Mouse (Mus musculus) hindbrain, embryonic 16.5 days (tissue): ENCODE measurements around the gene Atp2b2. TPM values are rescaled to one million over a fixed set of nuclear protein-coding genes. Genes with fewer than 3 reads are reported as not detected.

Source experiments
- ATAC-seq: fragments of 200-750 bp; cut with Nextera tagmentation; 2 replicates; pipeline ENCODE4 v1.8.0; 2017; ENCODE audit warnings: moderate TSS enrichment, moderate library complexity
- H3K27ac ChIP-seq: fragments of 300-500 bp; sonication (generic); 2 replicates; pipeline ENCODE4 v1.5.1; 2014; ENCODE audit warnings: low read depth, mild to moderate bottlenecking, control low read depth, low read length, moderate library complexity
- H3K27me3 ChIP-seq: fragments of 300-500 bp; sonication (generic); replicated peaks from 2 replicates; pipeline ENCODE4 v1.6.1; 2014; ENCODE audit warnings: low read length; ENCODE audit not compliant: control insufficient read depth, insufficient read depth
- H3K36me3 ChIP-seq: fragments of 300-500 bp; sonication (generic); 2 replicates; pipeline ENCODE4 v1.6.1; 2014; ENCODE audit warnings: mild to moderate bottlenecking, low read length, moderate library complexity, mixed read lengths; ENCODE audit not compliant: control insufficient read depth, insufficient read depth
- H3K4me1 ChIP-seq: fragments of 300-500 bp; sonication (generic); 2 replicates; pipeline ENCODE4 v1.6.1; 2014; ENCODE audit warnings: low read depth, low read length; ENCODE audit not compliant: control insufficient read depth, insufficient read depth
- H3K4me2 ChIP-seq: fragments of 300-500 bp; sonication (generic); 2 replicates; pipeline ENCODE4 v1.6.1; 2014; ENCODE audit warnings: mild to moderate bottlenecking, low read length, control low read depth, moderate library complexity
- H3K4me3 ChIP-seq: fragments of 300-500 bp; sonication (generic); 2 replicates; pipeline ENCODE4 v1.5.1; 2014; ENCODE audit warnings: mild to moderate bottlenecking, low read length, control low read depth, moderate library complexity
- H3K9ac ChIP-seq: fragments of 300-500 bp; sonication (generic); 2 replicates; pipeline ENCODE4 v1.6.1; 2014; ENCODE audit warnings: low read depth, mild to moderate bottlenecking, control low read depth, low read length, moderate library complexity
- H3K9me3 ChIP-seq: fragments of 300-500 bp; sonication (generic); 2 replicates; pipeline ENCODE4 v1.6.1; 2014; ENCODE audit warnings: mild to moderate bottlenecking, low read length, moderate library complexity; ENCODE audit not compliant: control insufficient read depth
- WGBS: fragments of 180-500 bp; shearing (Covaris S2); extraction: QIAGEN DNeasy Blood & Tissue Kit; methylation state at CpG from one replicate; pipeline ENCODE4 v1.1.7; 2014; 5-methylcytosine and 5-hydroxymethylcytosine counted together
- polyA plus RNA-seq: library from polyadenylated mRNA; unstranded; fragments of >200 nt; fragmentation: Nextera tagmentation; extraction: Ambion mirVana; gene quantifications from 2 replicates; pipeline ENCODE4 v1.2.1, GENCODE M21; 2015

The Atp2b2 gene
- polyA plus RNA-seq, 1 experiment from 2014 or later: 42.3 TPM

DNA sequence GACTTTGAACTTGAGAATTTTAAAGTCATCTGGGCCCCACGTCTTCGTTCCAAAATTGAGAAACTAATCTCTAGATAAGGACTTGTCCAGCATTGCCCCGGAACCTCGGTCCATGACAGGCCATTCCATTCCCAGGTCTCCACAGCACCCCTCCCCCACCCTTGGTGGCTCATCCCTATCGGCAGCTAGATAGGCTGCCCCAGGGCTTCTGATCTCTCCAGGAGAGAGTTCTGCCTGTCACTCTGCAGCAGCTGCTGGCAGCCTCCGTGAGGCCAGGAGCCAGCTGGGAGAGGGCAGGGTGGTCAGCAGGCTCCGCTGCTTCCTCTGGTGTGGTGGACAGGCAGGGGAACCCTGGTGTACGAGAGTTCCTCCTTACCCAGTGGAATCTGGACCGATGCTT is 159.2 kb downstream of the Atp2b2 start:
- no peaks in the 10 kb centered on the region for H3K27me3 ChIP-seq
- H3K9me3 ChIP-seq: no peaks in the 10 kb centered on the region
- no peak for ATAC-seq
- 45% methylated on average over 9 of the region's 9 CpGs for WGBS
- H3K27ac ChIP-seq: no peak overlapping the region
- no peaks in the 10 kb centered on the region for H3K36me3 ChIP-seq
- H3K4me2 ChIP-seq: no peak overlapping the region; the same call in 1 of the 2 replicates
- H3K4me1 ChIP-seq: peaks cover 3% of the 10 kb centered on the region
- no peak overlapping the region for H3K4me3 ChIP-seq
- no peak overlapping the region for H3K9ac ChIP-seq

- Histone ChIP-seq H3K36me3 (no peaks in the 10 kb centered on the region), H3K4me3 (no peak overlapping the region), H3K4me1 (no peaks in the 10 kb centered on the region; the same call in 1 of the 2 replicates), H3K27ac (no peak overlapping the region), H3K9ac (no peak overlapping the region), H3K27me3 (no peaks in the 10 kb centered on the region), H3K4me2 (no peak overlapping the region), H3K9me3 (no peaks in the 10 kb centered on the region)
- 59% methylated on average over 7 of the region's 7 CpGs for WGBS
- no peak for ATAC-seq
Measured at GRCm38 (mm10) chr6:113882396-113882795, 160.0 kb downstream of the Atp2b2 start.

- no peak overlapping the region for H3K27ac ChIP-seq
- no peaks in the 10 kb centered on the region for H3K27me3 ChIP-seq
- H3K9me3 ChIP-seq: no peaks in the 10 kb centered on the region
- no peak overlapping the region for H3K4me2 ChIP-seq
- no peak overlapping the region for H3K9ac ChIP-seq
- H3K4me1 ChIP-seq: no peaks in the 10 kb centered on the region; the same call in 1 of the 2 replicates
- H3K36me3 ChIP-seq: no peaks in the 10 kb centered on the region
- no peak for ATAC-seq
- 57% methylated on average over 10 of the region's 10 CpGs for WGBS
- no peak overlapping the region for H3K4me3 ChIP-seq
Measured at GRCm38 (mm10) chr6:113881561-113882243, 160.7 kb downstream of the Atp2b2 start.

- no peak overlapping the region for H3K4me2 ChIP-seq
- H3K4me1 ChIP-seq: no peaks in the 10 kb centered on the region; the same call in 1 of the 2 replicates
- no peaks in the 10 kb centered on the region for H3K36me3 ChIP-seq
- no peak for ATAC-seq
- no peak overlapping the region for H3K27ac ChIP-seq
- H3K9me3 ChIP-seq: no peaks in the 10 kb centered on the region
- H3K9ac ChIP-seq: no peak overlapping the region
- no peaks in the 10 kb centered on the region for H3K27me3 ChIP-seq
- H3K4me3 ChIP-seq: no peak overlapping the region
- WGBS: 63% methylated on average over 3 of the region's 3 CpGs
Measured at GRCm38 (mm10) chr6:113879366-113879765, 163.0 kb downstream of the Atp2b2 start.

DNA sequence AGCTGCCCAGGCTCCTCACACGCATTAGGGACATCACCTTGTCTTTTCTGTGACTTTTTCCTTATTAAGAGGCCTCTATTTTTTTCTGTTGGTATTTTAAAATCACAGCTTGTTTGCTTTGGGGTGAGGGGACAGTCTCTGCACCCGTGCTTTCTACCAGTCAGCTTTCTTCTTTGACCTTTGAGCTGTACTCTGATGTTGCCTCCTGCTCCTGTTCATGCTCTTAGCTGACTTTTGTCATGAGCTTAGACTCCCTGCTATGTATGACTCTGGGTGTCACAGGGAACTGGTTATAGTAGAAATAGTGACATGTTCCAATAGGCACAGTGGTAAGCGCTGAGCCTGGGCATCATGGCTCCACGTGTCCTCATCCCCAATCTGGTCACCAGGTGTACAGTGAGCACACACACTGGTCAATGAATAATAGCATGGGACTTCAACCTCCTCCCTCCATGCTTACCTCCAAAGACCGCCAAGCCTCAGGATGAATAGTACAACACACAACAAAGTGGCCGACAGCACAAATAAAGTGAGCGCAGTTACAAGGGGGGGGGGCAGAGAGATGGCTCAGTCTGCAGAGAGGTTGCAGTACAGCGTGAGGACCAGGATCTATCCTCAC is 163.8 kb downstream of the Atp2b2 start:
- 84% methylated on average over 8 of the region's 8 CpGs for WGBS
- no peak overlapping the region for H3K4me3 ChIP-seq
- H3K9me3 ChIP-seq: no peaks in the 10 kb centered on the region
- no peak overlapping the region for H3K4me2 ChIP-seq
- no peak overlapping the region for H3K27ac ChIP-seq
- H3K36me3 ChIP-seq: no peaks in the 10 kb centered on the region
- H3K9ac ChIP-seq: no peak overlapping the region
- no peak for ATAC-seq
- no peaks in the 10 kb centered on the region for H3K27me3 ChIP-seq
- no peaks in the 10 kb centered on the region; the same call in 1 of the 2 replicates for H3K4me1 ChIP-seq

GRCm38 (mm10) chr6:113876585-113876984 is 165.8 kb downstream of the Atp2b2 start:
- H3K4me2 ChIP-seq: no peak overlapping the region
- H3K4me3 ChIP-seq: no peak overlapping the region
- no peaks in the 10 kb centered on the region for H3K9me3 ChIP-seq
- H3K27me3 ChIP-seq: no peaks in the 10 kb centered on the region
- no peak for ATAC-seq
- 69% methylated on average over 3 of the region's 3 CpGs for WGBS
- no peak overlapping the region for H3K9ac ChIP-seq
- H3K27ac ChIP-seq: no peak overlapping the region
- no peaks in the 10 kb centered on the region for H3K36me3 ChIP-seq
- no peaks in the 10 kb centered on the region for H3K4me1 ChIP-seq

GRCm38 (mm10) chr6:113875201-113875600 is 167.2 kb downstream of the Atp2b2 start:
- H3K27ac ChIP-seq: no peak overlapping the region
- 68% methylated on average over 2 of the region's 2 CpGs for WGBS
- H3K36me3 ChIP-seq: no peaks in the 10 kb centered on the region
- ATAC-seq: no peak
- H3K4me2 ChIP-seq: no peak overlapping the region
- no peaks in the 10 kb centered on the region for H3K9me3 ChIP-seq
- H3K4me3 ChIP-seq: no peak overlapping the region
- H3K4me1 ChIP-seq: no peaks in the 10 kb centered on the region
- no peaks in the 10 kb centered on the region for H3K27me3 ChIP-seq
- no peak overlapping the region for H3K9ac ChIP-seq

DNA sequence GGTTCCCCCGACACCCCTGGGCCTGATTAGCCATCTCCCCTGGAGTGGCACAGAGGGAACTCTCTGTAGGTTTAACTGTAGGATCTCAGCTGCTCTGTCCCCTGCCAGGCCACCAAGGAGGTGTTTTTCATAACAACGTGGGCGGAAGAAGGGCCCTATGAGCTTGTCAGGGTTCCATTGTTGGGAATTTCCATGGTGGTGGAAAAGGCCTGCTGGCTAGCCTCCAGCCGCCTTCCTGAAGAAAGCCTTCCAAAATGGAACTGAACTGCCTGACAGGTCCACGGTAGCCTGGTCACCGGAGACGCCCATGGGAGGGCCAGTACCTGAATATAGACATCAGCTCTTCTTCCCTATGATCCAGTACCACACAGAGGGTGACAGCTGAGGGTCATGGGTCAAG is 169.8 kb downstream of the Atp2b2 start:
- no peaks in the 10 kb centered on the region for H3K4me1 ChIP-seq
- H3K9ac ChIP-seq: no peak overlapping the region
- H3K27ac ChIP-seq: no peak overlapping the region
- H3K9me3 ChIP-seq: no peaks in the 10 kb centered on the region
- no peak overlapping the region for H3K4me3 ChIP-seq
- no peaks in the 10 kb centered on the region for H3K27me3 ChIP-seq
- WGBS: 42% methylated on average over 7 of the region's 7 CpGs
- no peaks in the 10 kb centered on the region for H3K36me3 ChIP-seq
- no peak for ATAC-seq
- no peak overlapping the region for H3K4me2 ChIP-seq

- Histone ChIP-seq H3K4me1 (no peaks in the 10 kb centered on the region; the same call in 1 of the 2 replicates), H3K9me3 (no peaks in the 10 kb centered on the region), H3K27me3 (no peaks in the 10 kb centered on the region), H3K4me2 (no peak overlapping the region), H3K9ac (no peak overlapping the region), H3K27ac (no peak overlapping the region), H3K4me3 (no peak overlapping the region), H3K36me3 (no peaks in the 10 kb centered on the region)
- WGBS: 78% methylated on average over 9 of the region's 9 CpGs
- no peak for ATAC-seq
Measured at GRCm38 (mm10) chr6:113870775-113871174, 171.6 kb downstream of the Atp2b2 start.
